Mouse (Mus musculus) bone marrow, adult 2 months (tissue): ENCODE measurements around the gene Hoxa9.

Experiments
- CTCF ChIP-seq: fragments of 200-500 bp; IDR thresholded peaks from 2 replicates; pipeline ENCODE4 v1.5.1; 2011; ENCODE audit warnings: low read length, control low read depth; ENCODE audit not compliant: control insufficient read depth, insufficient read depth
- POLR2A ChIP-seq: fragments of 200-500 bp; IDR thresholded peaks from 2 replicates; pipeline ENCODE4 v1.6.1; 2011; ENCODE audit warnings: low read depth, mild to moderate bottlenecking, control low read depth, low read length, borderline replicate concordance; ENCODE audit not compliant: control insufficient read depth

- peak; percentile 68; the same call in 1 of the 2 replicates for TF ChIP-seq POLR2A
- no peak for TF ChIP-seq CTCF
Measured at GRCm38 (mm10) chr6:52191860-52192550, 38.9 kb downstream of the Hoxa9 start.
